ENCODE assay signal across 21 mouse cellular contexts in genomic region chr8:91524865-91525250, GRCm38 (mm10).
DNase-seq lines count a peak whose midpoint lies in the region; ATAC-seq lines count a peak whose summit lies in the region.
"Had no signal": no experiment of that assay in that cellular context is flagged by ENCODE, and none has a peak within 500 bp of the region (broad histone marks: within the 10 kb centered on the region; RNA-seq: fewer than 3 reads in every experiment).

No protein-coding gene starts in this region.

- H3K4me2 ChIP-seq in hindbrain, embryonic 11.5 days (replicated peaks; ENCODE audit: low read depth, low read length): no peak overlapping the region
- no peak overlapping the region for H3K4me2 ChIP-seq in hindbrain, embryonic 12.5 days (replicated peaks)
- H3K4me2 ChIP-seq in midbrain, embryonic 12.5 days (replicated peaks): 0 out of 2 replicates have a peak overlapping the region, but pooled peaks have one; percentile 2
- H3K4me2 ChIP-seq in midbrain, embryonic 16.5 days (ENCODE audit: low read length): no peak overlapping the region
- H3K4me2 ChIP-seq: embryonic facial prominence, embryonic 13.5 days had no signal

- H3K9me3 ChIP-seq in hindbrain, embryonic 11.5 days (ENCODE audit: control insufficient read depth, low read length): no peaks in the 10 kb centered on the region
- H3K9me3 ChIP-seq in hindbrain, embryonic 12.5 days (replicated peaks): no peaks in the 10 kb centered on the region
- H3K9me3 ChIP-seq in midbrain, embryonic 12.5 days: no peaks in the 10 kb centered on the region
- no peaks in the 10 kb centered on the region for H3K9me3 ChIP-seq in midbrain, embryonic 16.5 days (replicated peaks; ENCODE audit: control insufficient read depth, low read length, poor library complexity, severe bottlenecking)
- no peaks in the 10 kb centered on the region for H3K9me3 ChIP-seq in limb, embryonic 10.5 days (replicated peaks)
- H3K9me3 ChIP-seq: embryonic facial prominence, embryonic 13.5 days; forebrain, embryonic 13.5 days had no signal

- WGBS in hindbrain, embryonic 11.5 days: 18% methylated on average over 4 of the region's 4 CpGs
- 16% methylated on average over 4 of the region's 4 CpGs for whole genome bisulfite sequencing in hindbrain, embryonic 12.5 days
- 11% methylated on average over 4 of the region's 4 CpGs for WGBS in midbrain, embryonic 12.5 days
- WGBS in midbrain, embryonic 16.5 days: 19% methylated on average over 4 of the region's 4 CpGs
- 6% methylated on average over 4 of the region's 4 CpGs for WGBS in limb, embryonic 10.5 days

- peak overlapping the region; percentile 58; the same call in 1 of the 2 replicates for H3K27ac ChIP-seq in hindbrain, embryonic 11.5 days (ENCODE audit: low read depth, low read length)
- H3K27ac ChIP-seq in hindbrain, embryonic 12.5 days: no peak overlapping the region
- H3K27ac ChIP-seq in midbrain, embryonic 12.5 days (replicated peaks): peak overlapping the region; percentile 64
- no peak overlapping the region for H3K27ac ChIP-seq in midbrain, embryonic 16.5 days (ENCODE audit: low read length)
- peak overlapping the region; percentile 51; the same call in 1 of the 2 replicates for H3K27ac ChIP-seq in limb, embryonic 10.5 days
- H3K27ac ChIP-seq: embryonic facial prominence, embryonic 13.5 days; forebrain, embryonic 13.5 days; gastrocnemius, adult 2 months had no signal

- H3K4me1 ChIP-seq in hindbrain, embryonic 11.5 days (replicated peaks; ENCODE audit: control insufficient read depth, insufficient read depth, low read length): peaks cover 18% of the 10 kb centered on the region
- peaks cover 32% of the 10 kb centered on the region for H3K4me1 ChIP-seq in hindbrain, embryonic 12.5 days
- peaks cover 30% of the 10 kb centered on the region for H3K4me1 ChIP-seq in midbrain, embryonic 12.5 days
- H3K4me1 ChIP-seq in midbrain, embryonic 16.5 days (ENCODE audit: control insufficient read depth, insufficient read depth, low read length): 0 out of 2 replicates have a peak, but pooled peaks cover 6% of the 10 kb centered on the region
- H3K4me1 ChIP-seq in limb, embryonic 10.5 days: peaks cover 52% of the 10 kb centered on the region

- H3K36me3 ChIP-seq in hindbrain, embryonic 11.5 days (ENCODE audit: control insufficient read depth, insufficient read depth, low read length): no peaks in the 10 kb centered on the region
- H3K36me3 ChIP-seq in hindbrain, embryonic 12.5 days: no peaks in the 10 kb centered on the region
- H3K36me3 ChIP-seq in midbrain, embryonic 12.5 days: no peaks in the 10 kb centered on the region
- no peaks in the 10 kb centered on the region for H3K36me3 ChIP-seq in midbrain, embryonic 16.5 days (ENCODE audit: control insufficient read depth, insufficient read depth, low read length)
- peaks cover 2% of the 10 kb centered on the region; the same call in 1 of the 2 replicates for H3K36me3 ChIP-seq in limb, embryonic 10.5 days

- peaks cover 7% of the 10 kb centered on the region for H3K27me3 ChIP-seq in hindbrain, embryonic 11.5 days (ENCODE audit: control insufficient read depth, insufficient read depth, low read length)
- peaks cover 40% of the 10 kb centered on the region for H3K27me3 ChIP-seq in hindbrain, embryonic 12.5 days
- H3K27me3 ChIP-seq in midbrain, embryonic 12.5 days: peaks cover 80% of the 10 kb centered on the region
- no peaks in the 10 kb centered on the region; the same call in none of the 2 replicates for H3K27me3 ChIP-seq in midbrain, embryonic 16.5 days (ENCODE audit: control insufficient read depth, insufficient read depth, low read depth, low read length)
- peaks cover 94% of the 10 kb centered on the region for H3K27me3 ChIP-seq in limb, embryonic 10.5 days (ENCODE audit: low read depth, poor library complexity, severe bottlenecking)
- H3K27me3 ChIP-seq: CH12.LX, Patski had no signal

- ATAC-seq in hindbrain, embryonic 11.5 days (ENCODE audit: low FRiP score): no peak
- no peak for ATAC-seq in hindbrain, embryonic 12.5 days (ENCODE audit: low FRiP score)
- ATAC-seq in midbrain, embryonic 12.5 days (ENCODE audit: low FRiP score, low read depth): peak; percentile 76
- no peak for ATAC-seq in midbrain, embryonic 16.5 days
- ATAC-seq: activated CD4-positive, CD25-positive, alpha-beta regulatory T cell, adult 4 months; forebrain, embryonic 13.5 days; hindbrain, embryonic 16.5 days; Patski had no signal

- H3K9ac ChIP-seq in hindbrain, embryonic 11.5 days (ENCODE audit: low read depth, low read length): no peak overlapping the region
- H3K9ac ChIP-seq in hindbrain, embryonic 12.5 days: no peak overlapping the region
- H3K9ac ChIP-seq in midbrain, embryonic 12.5 days (replicated peaks): no peak overlapping the region; the same call in 1 of the 2 replicates
- H3K9ac ChIP-seq in midbrain, embryonic 16.5 days (ENCODE audit: low read depth, low read length): no peak overlapping the region
- H3K9ac ChIP-seq: embryonic facial prominence, embryonic 13.5 days; forebrain, embryonic 13.5 days had no signal

- H3K4me3 ChIP-seq in hindbrain, embryonic 11.5 days (ENCODE audit: low read depth, low read length): no peak overlapping the region
- no peak overlapping the region for H3K4me3 ChIP-seq in hindbrain, embryonic 12.5 days
- no peak overlapping the region for H3K4me3 ChIP-seq in midbrain, embryonic 12.5 days
- no peak overlapping the region for H3K4me3 ChIP-seq in midbrain, embryonic 16.5 days (ENCODE audit: low read depth, low read length)
- H3K4me3 ChIP-seq in limb, embryonic 10.5 days: no peak overlapping the region
- H3K4me3 ChIP-seq: embryonic facial prominence, embryonic 13.5 days; forebrain, embryonic 13.5 days; gastrocnemius, adult 2 months had no signal

- DNase-seq in hindbrain, embryonic 11.5 days (ENCODE audit: low spot score): no peak
- peak; percentile 50 for DNase-seq in limb, embryonic 10.5 days (ENCODE audit: low spot score)
- DNase-seq in gastrocnemius, postnatal 25 days: no peak
- DNase-seq: adrenal gland, postnatal 14 days; cerebellum, adult 11-12 months; cerebellum, adult 9-10 months; cerebellum, postnatal 25 days; gastrocnemius, adult 2 months; gastrocnemius, postnatal 36 days; heart, adult 11 months; heart, postnatal 10 days; heart, postnatal 4 days had no signal

Comparison
In these comparisons a context has a peak if more than half of its experiments do, and no peak if none do; other contexts are left out.
1. H3K27ac ChIP-seq: peak in hindbrain, embryonic 11.5 days (single experiment), midbrain, embryonic 12.5 days (single experiment) and limb, embryonic 10.5 days (single experiment); none in hindbrain, embryonic 12.5 days (single experiment) and midbrain, embryonic 16.5 days (single experiment).